In genomic region chr1:138343451-138343850, GRCm38 (mm10) we compare ENCODE assay signal across 15 mouse cellular contexts.
DNase-seq lines count a peak whose midpoint lies in the region; ATAC-seq and TF ChIP-seq lines count a peak whose summit lies in the region.
"Had no signal": no experiment of that assay in that cellular context is flagged by ENCODE, and none has a peak within 500 bp of the region (broad histone marks: within the 10 kb centered on the region; RNA-seq: fewer than 3 reads in every experiment).

No protein-coding gene starts in this region.

- H3K79me2 ChIP-seq in myocyte (ENCODE audit: control insufficient read depth, insufficient read depth) = no peaks in the 10 kb centered on the region

- peak overlapping the region; percentile 47 for H3K4me2 ChIP-seq in myocyte (ENCODE audit: low read depth)
- H3K4me2 ChIP-seq: liver, embryonic 11.5 days; midbrain, embryonic 11.5 days had no signal

- no peak overlapping the region for H3ac ChIP-seq in myocyte (ENCODE audit: control insufficient read depth, insufficient read length)

- intact Hi-C loops in heart, postnatal 25 days (cut with DNase I) = no loop called here

- DNase-seq in heart, adult 8-10 months (ENCODE audit: low spot score) = peak; percentile 31
- no peak for DNase-seq in heart, postnatal 25 days (ENCODE audit: low spot score)
- peak; percentile 55 for DNase-seq in urinary bladder, postnatal 14 days (ENCODE audit: low spot score)
- DNase-seq in urinary bladder, postnatal 25 days (ENCODE audit: low spot score) = no peak
- peak; percentile 41 for DNase-seq in adrenal gland, postnatal 14 days
- DNase-seq in cerebellum, postnatal 25 days = no peak
- DNase-seq: cerebellum, adult 9-10 months; embryo, embryonic 11 days; right cerebral cortex, postnatal 14 days; thymus, adult 2 months had no signal

- no peak for ATAC-seq in erythroid progenitor cell, adult 5-6 weeks (replicated peaks; ENCODE audit: low FRiP score, poor library complexity, severe bottlenecking)

- H3K36me3 ChIP-seq in myocyte (ENCODE audit: control insufficient read depth, insufficient read depth) = no peaks in the 10 kb centered on the region

- no peaks in the 10 kb centered on the region for H3K27me3 ChIP-seq in myocyte (ENCODE audit: control insufficient read depth, insufficient read depth, insufficient read length)
- H3K27me3 ChIP-seq: CH12.LX had no signal

- no peak overlapping the region for H3K4me3 ChIP-seq in myocyte

- no peak for TF ChIP-seq POLR2A in myocyte (IDR thresholded peaks at IDR 0.05; ENCODE audit: insufficient read length, low read depth)

TF ChIP-seq in myocyte, 11 proteins besides CTCF, POLR2A, EP300 and RAD21:
- TF ChIP-seq MYOD1 (IDR thresholded peaks at IDR 0.05; ENCODE audit: control insufficient read depth in 1 of 3, insufficient read length in 2 of 3, low read depth in 2 of 3) = peak in 1 of 3 experiments; percentile 13
- no peak for TF ChIP-seq MYOG (IDR thresholded peaks at IDR 0.05; ENCODE audit: control insufficient read depth in 1 of 3, insufficient read depth in 1 of 3, insufficient read length in 2 of 3, low read depth in 2 of 3)
- TF ChIP-seq TCF12 (IDR thresholded peaks at IDR 0.05; ENCODE audit: insufficient read depth, poor library complexity, severe bottlenecking) = no peak
- TF ChIP-seq MAX (IDR thresholded peaks at IDR 0.05; ENCODE audit: low read depth) = peak; percentile 46
- TF ChIP-seq CEBPB (IDR thresholded peaks at IDR 0.05; ENCODE audit: insufficient read depth, poor library complexity, severe bottlenecking) = no peak

Comparison
In these comparisons a context has a peak if more than half of its experiments do, and no peak if none do; other contexts are left out.
1. DNase-seq: peak in heart, adult 8-10 months (single experiment), urinary bladder, postnatal 14 days (single experiment) and adrenal gland, postnatal 14 days (single experiment); none in heart, postnatal 25 days (single experiment), urinary bladder, postnatal 25 days (single experiment) and cerebellum, postnatal 25 days (0 of 2).